Mouse (Mus musculus): Measurements from ENCODE around the gene Nek7. TPM values are rescaled to one million over a fixed set of nuclear protein-coding genes. Genes with fewer than 3 reads are reported as not detected.

Gene Nek7
- total and polyA plus RNA-seq, 3 experiments, result 29.1 to 75.1 (median 63.7) TPM

GRCm38 (mm10) chr1:138446846-138447245 is 173.1 kb downstream of the Nek7 start:
- H3K9me3 ChIP-seq (replicated peaks; ENCODE audit: low read length), result no peaks in the 10 kb centered on the region
- no peak for TF ChIP-seq ZC3H11A (IDR thresholded peaks at IDR 0.05; ENCODE audit: low read depth, low read length)
- no peak for TF ChIP-seq NELFE (IDR thresholded peaks at IDR 0.05; ENCODE audit: low read depth, low read length)
- TF ChIP-seq GABPA (IDR thresholded peaks at IDR 0.05; ENCODE audit: insufficient replicate concordance, low read depth, low read length), result no peak
- TF ChIP-seq EP300 (IDR thresholded peaks at IDR 0.05; ENCODE audit: low read length), result no peak
- no peaks in the 10 kb centered on the region for H3K36me3 ChIP-seq (replicated peaks in 1 of 2; ENCODE audit: control insufficient read depth in 1 of 2, insufficient read depth in 1 of 2, low read length in 1 of 2)
- no peak overlapping the region for H3K27ac ChIP-seq (ENCODE audit: insufficient read depth, low read depth)
- no peaks in the 10 kb centered on the region for H3K4me1 ChIP-seq (ENCODE audit: control insufficient read depth in 1 of 2, insufficient read depth in 2 of 2)
- in situ Hi-C loops (cut with MboI; ENCODE audit: low pct_ligation_motif_present, low pct_unique_long_range_greater_than_20kb, low sequenced_read_pairs), result no loop called here
- H3K27me3 ChIP-seq (replicated peaks), result no peaks in the 10 kb centered on the region
- DNase-seq (ENCODE audit: extremely low read depth), result no peak
- dilution Hi-C loops (cut with MboI; ENCODE audit: extremely low pct_ligation_motif_present, extremely low pct_unique_long_range_greater_than_20kb, low sequenced_read_pairs), result no loop called here
- no peak overlapping the region for H3K9ac ChIP-seq (ENCODE audit: insufficient read depth, low read depth)
- H3K79me2 ChIP-seq (replicated peaks; ENCODE audit: control insufficient read depth, extremely low read depth, insufficient read depth, poor library complexity, severe bottlenecking), result no peaks in the 10 kb centered on the region
- H3K4me2 ChIP-seq (ENCODE audit: insufficient read depth, low read depth, poor library complexity, severe bottlenecking), result no peak overlapping the region
- H3K4me3 ChIP-seq (replicated peaks in 1 of 3; ENCODE audit: low read depth in 2 of 3, low read length in 2 of 3, poor library complexity in 1 of 3), result no peak overlapping the region

Other genes starting within 250 kb of the Nek7 start
- 0.21 TPM in 2 replicates for gene Lhx9, start 228.4 kb upstream of the Nek7 start, total RNA-seq (2012; rRNA removed)
- 0.09 and 0.16 TPM in 2 replicates for gene Lhx9, start 228.4 kb upstream of the Nek7 start, total RNA-seq (2014; rRNA removed)
- 0.23 and 0.34 TPM in 2 replicates for gene Lhx9, start 228.4 kb upstream of the Nek7 start, polyA plus RNA-seq (2012; ENCODE audit: insufficient read length, low read depth)
- gene 2310009B15Rik, start 236.7 kb upstream of the Nek7 start, total RNA-seq (2012; rRNA removed), result 17.2 and 17.5 TPM in 2 replicates
- gene 2310009B15Rik, start 236.7 kb upstream of the Nek7 start, total RNA-seq (2014; rRNA removed), result 35.0 and 39.8 TPM in 2 replicates
- 17.8 and 20.0 TPM in 2 replicates for gene 2310009B15Rik, start 236.7 kb upstream of the Nek7 start, polyA plus RNA-seq (2012; ENCODE audit: insufficient read length, low read depth)

Measured in CH12.LX (cell line).